Mouse (Mus musculus) kidney, embryonic 15.5 days (tissue): Measurements from ENCODE around the gene Banf1. TPM values are rescaled to one million over a fixed set of nuclear protein-coding genes. Genes with fewer than 3 reads are reported as not detected.

Experiments used
- ATAC-seq: fragments of 200-750 bp; cut with Nextera tagmentation; replicated peaks from 2 replicates; pipeline ENCODE4 v1.8.0; 2017; ENCODE audit warnings: moderate TSS enrichment; ENCODE audit not compliant: low FRiP score
- H3K27ac ChIP-seq: fragments of 300-500 bp; sonication (generic); 2 replicates; pipeline ENCODE4 v1.5.1; 2015; ENCODE audit warnings: mild to moderate bottlenecking, inconsistent platforms
- H3K27me3 ChIP-seq: fragments of 300-500 bp; sonication (generic); 2 replicates; pipeline ENCODE4 v1.6.1; 2015; ENCODE audit warnings: inconsistent platforms
- H3K36me3 ChIP-seq: fragments of 300-500 bp; sonication (generic); 2 replicates; pipeline ENCODE4 v1.6.1; 2015; ENCODE audit warnings: inconsistent platforms
- H3K4me1 ChIP-seq: fragments of 300-500 bp; sonication (generic); 2 replicates; pipeline ENCODE4 v1.6.1; 2015; ENCODE audit warnings: inconsistent platforms
- H3K4me2 ChIP-seq: fragments of 300-500 bp; sonication (generic); 2 replicates; pipeline ENCODE4 v1.6.1; 2015; ENCODE audit warnings: moderate library complexity, mild to moderate bottlenecking, inconsistent platforms
- H3K4me3 ChIP-seq: fragments of 300-500 bp; sonication (generic); replicated peaks from 2 replicates; pipeline ENCODE4 v1.5.1; 2015; ENCODE audit warnings: mild to moderate bottlenecking, inconsistent platforms
- H3K9ac ChIP-seq: fragments of 300-500 bp; sonication (generic); 2 replicates; pipeline ENCODE4 v1.6.1; 2015; ENCODE audit warnings: mild to moderate bottlenecking, inconsistent platforms
- H3K9me3 ChIP-seq: fragments of 300-500 bp; sonication (generic); replicated peaks from 2 replicates; pipeline ENCODE4 v1.6.1; 2016; ENCODE audit warnings: inconsistent platforms
- WGBS: fragments of 180-500 bp; shearing (Covaris S2); methylation state at CpG from one replicate; pipeline ENCODE4 v1.1.7; 2015; ENCODE audit warnings: mixed read lengths; 5-methylcytosine and 5-hydroxymethylcytosine counted together
- polyA plus RNA-seq: library from polyadenylated mRNA; unstranded; fragments of >200 nt; fragmentation: Nextera tagmentation; extraction: Ambion mirVana; gene quantifications from 2 replicates; pipeline ENCODE4 v1.2.1, GENCODE M21; 2015

Gene Banf1
- polyA plus RNA-seq, 1 experiment from 2014 or later: 477 TPM

- no peak overlapping the region for H3K27ac ChIP-seq
- H3K36me3 ChIP-seq: no peaks in the 10 kb centered on the region
- no peaks in the 10 kb centered on the region for H3K27me3 ChIP-seq
- H3K9ac ChIP-seq: no peak overlapping the region
- ATAC-seq: no peak
- whole genome bisulfite sequencing: 69% methylated on average over 4 of the region's 4 CpGs
- peaks cover 5% of the 10 kb centered on the region for H3K4me1 ChIP-seq
- H3K4me2 ChIP-seq: no peak overlapping the region
- H3K4me3 ChIP-seq: no peak overlapping the region
- no peaks in the 10 kb centered on the region for H3K9me3 ChIP-seq
Observed at GRCm38 (mm10) chr19:5395371-5395770, 28.4 kb upstream of the Banf1 start.

- 41% methylated on average over 10 of the region's 10 CpGs for WGBS
- Histone ChIP-seq H3K4me1 (peaks cover 16% of the 10 kb centered on the region), H3K36me3 (no peaks in the 10 kb centered on the region), H3K9me3 (no peaks in the 10 kb centered on the region), H3K4me3 (no peak overlapping the region), H3K9ac (no peak overlapping the region), H3K27ac (no peak overlapping the region), H3K4me2 (no peak overlapping the region), H3K27me3 (no peaks in the 10 kb centered on the region)
- ATAC-seq: no peak
Observed at GRCm38 (mm10) chr19:5394168-5394567, 27.2 kb upstream of the Banf1 start.

- no peak for ATAC-seq
- 62% methylated on average over 4 of the region's 4 CpGs for WGBS
Observed at GRCm38 (mm10) chr19:5392892-5393291, 25.9 kb upstream of the Banf1 start.

GRCm38 (mm10) chr19:5390416-5390815, 23.4 kb upstream of the Banf1 start:
- H3K36me3 ChIP-seq: peaks cover 4% of the 10 kb centered on the region
- WGBS: 61% methylated on average over 8 of the region's 8 CpGs
- no peak for ATAC-seq

More at GRCm38 (mm10) chr19:5392892-5393291, 25.9 kb upstream of the Banf1 start:
- no peaks in the 10 kb centered on the region for H3K36me3 ChIP-seq
- no peak overlapping the region for H3K9ac ChIP-seq
- no peaks in the 10 kb centered on the region for H3K27me3 ChIP-seq
- no peak overlapping the region for H3K4me2 ChIP-seq
- H3K9me3 ChIP-seq: no peaks in the 10 kb centered on the region
- H3K4me1 ChIP-seq: peaks cover 17% of the 10 kb centered on the region
- H3K27ac ChIP-seq: no peak overlapping the region
- H3K4me3 ChIP-seq: no peak overlapping the region

GRCm38 (mm10) chr19:5389647-5390046, 22.7 kb upstream of the Banf1 start:
- WGBS: 16% methylated on average over 12 of the region's 12 CpGs
- Histone ChIP-seq H3K9me3 (no peaks in the 10 kb centered on the region), H3K27ac (peak overlapping the region; percentile 93), H3K4me2 (peak overlapping the region; percentile 79), H3K4me1 (peaks cover 33% of the 10 kb centered on the region), H3K36me3 (peaks cover 12% of the 10 kb centered on the region), H3K27me3 (no peaks in the 10 kb centered on the region), H3K9ac (peak overlapping the region; percentile 86), H3K4me3 (peak overlapping the region; percentile 84)
- ATAC-seq: no peak; the same call in 1 of the 2 replicates

More at GRCm38 (mm10) chr19:5390416-5390815, 23.4 kb upstream of the Banf1 start:
- Histone ChIP-seq H3K27ac (peak overlapping the region; percentile 93), H3K9me3 (no peaks in the 10 kb centered on the region), H3K4me2 (peak overlapping the region; percentile 79), H3K9ac (peak overlapping the region; percentile 86; the same call in 1 of the 2 replicates), H3K4me1 (peaks cover 33% of the 10 kb centered on the region), H3K27me3 (no peaks in the 10 kb centered on the region), H3K4me3 (peak overlapping the region; percentile 84)

GRCm38 (mm10) chr19:5388588-5389242, 21.7 kb upstream of the Banf1 start, which contains the start of gene Sart1:
Sart1 (minus strand) TSS chr19:5388703.
- peak; percentile 94 for ATAC-seq
- 2% methylated on average over 43 of the region's 43 CpGs for WGBS
- no peaks in the 10 kb centered on the region for H3K9me3 ChIP-seq

GRCm38 (mm10) chr19:5388011-5388441, 21.1 kb upstream of the Banf1 start:
- peak overlapping the region; percentile 79 for H3K4me2 ChIP-seq
- no peaks in the 10 kb centered on the region for H3K27me3 ChIP-seq
- peak; percentile 67 for ATAC-seq
- H3K9ac ChIP-seq: peak overlapping the region; percentile 86
- under 1% methylated on average over 43 of the region's 43 CpGs for WGBS
- peaks cover 33% of the 10 kb centered on the region for H3K4me1 ChIP-seq
- H3K27ac ChIP-seq: peak overlapping the region; percentile 72
- H3K4me3 ChIP-seq: peak overlapping the region; percentile 84
- peaks cover 28% of the 10 kb centered on the region for H3K36me3 ChIP-seq
- no peaks in the 10 kb centered on the region for H3K9me3 ChIP-seq

More at GRCm38 (mm10) chr19:5388588-5389242, 21.7 kb upstream of the Banf1 start, which contains the start of gene Sart1:
- Histone ChIP-seq H3K4me1 (peaks cover 33% of the 10 kb centered on the region), H3K36me3 (peaks cover 21% of the 10 kb centered on the region), H3K4me3 (peak within 1 kb of the TSS; percentile 84), H3K27me3 (no peaks in the 10 kb centered on the region), H3K4me2 (peak within 1 kb of the TSS; percentile 79), H3K27ac (peak within 1 kb of the TSS; percentile 93), H3K9ac (peak within 1 kb of the TSS; percentile 86)

- Histone ChIP-seq H3K4me3 (no peak overlapping the region), H3K9me3 (no peaks in the 10 kb centered on the region), H3K4me1 (peaks cover 22% of the 10 kb centered on the region), H3K36me3 (peaks cover 61% of the 10 kb centered on the region), H3K9ac (no peak overlapping the region), H3K4me2 (no peak overlapping the region), H3K27me3 (no peaks in the 10 kb centered on the region), H3K27ac (no peak overlapping the region)
- WGBS: 96% methylated on average over 8 of the region's 8 CpGs
- no peak for ATAC-seq
Observed at GRCm38 (mm10) chr19:5384715-5385114, 17.7 kb upstream of the Banf1 start.

GRCm38 (mm10) chr19:5383326-5383725, 16.4 kb upstream of the Banf1 start:
- 95% methylated on average over 12 of the region's 12 CpGs for WGBS
- no peak overlapping the region for H3K9ac ChIP-seq
- ATAC-seq: no peak

GRCm38 (mm10) chr19:5377446-5377845, 10.5 kb upstream of the Banf1 start:
- no peaks in the 10 kb centered on the region for H3K9me3 ChIP-seq
- no peaks in the 10 kb centered on the region for H3K4me1 ChIP-seq
- ATAC-seq: no peak
- no peak overlapping the region for H3K9ac ChIP-seq
- no peak overlapping the region for H3K4me2 ChIP-seq
- no peaks in the 10 kb centered on the region for H3K27me3 ChIP-seq
- H3K36me3 ChIP-seq: peaks cover 83% of the 10 kb centered on the region
- no peak overlapping the region for H3K27ac ChIP-seq
- H3K4me3 ChIP-seq: no peak overlapping the region
- WGBS: 95% methylated on average over 1 of the region's 1 CpGs

More at GRCm38 (mm10) chr19:5383326-5383725, 16.4 kb upstream of the Banf1 start:
- H3K4me3 ChIP-seq: no peak overlapping the region
- H3K4me1 ChIP-seq: peaks cover 16% of the 10 kb centered on the region
- no peaks in the 10 kb centered on the region for H3K27me3 ChIP-seq
- peaks cover 75% of the 10 kb centered on the region for H3K36me3 ChIP-seq
- no peak overlapping the region for H3K4me2 ChIP-seq
- H3K27ac ChIP-seq: no peak overlapping the region
- H3K9me3 ChIP-seq: no peaks in the 10 kb centered on the region

- WGBS: 76% methylated on average over 4 of the region's 4 CpGs
- no peaks in the 10 kb centered on the region for H3K4me1 ChIP-seq
- H3K27me3 ChIP-seq: no peaks in the 10 kb centered on the region
- H3K27ac ChIP-seq: no peak overlapping the region
- no peak overlapping the region for H3K4me2 ChIP-seq
- peaks cover 81% of the 10 kb centered on the region for H3K36me3 ChIP-seq
- no peak overlapping the region for H3K9ac ChIP-seq
- no peak overlapping the region for H3K4me3 ChIP-seq
- no peaks in the 10 kb centered on the region for H3K9me3 ChIP-seq
- no peak for ATAC-seq
Observed at GRCm38 (mm10) chr19:5374748-5375147, 7.8 kb upstream of the Banf1 start.

GRCm38 (mm10) chr19:5374177-5374576, 7.2 kb upstream of the Banf1 start:
- Histone ChIP-seq H3K27ac (no peak overlapping the region), H3K27me3 (no peaks in the 10 kb centered on the region), H3K4me2 (no peak overlapping the region), H3K36me3 (peaks cover 81% of the 10 kb centered on the region), H3K4me3 (no peak overlapping the region), H3K4me1 (no peaks in the 10 kb centered on the region), H3K9ac (no peak overlapping the region), H3K9me3 (no peaks in the 10 kb centered on the region)
- WGBS: 83% methylated on average over 4 of the region's 4 CpGs
- ATAC-seq: no peak
